Mouse (Mus musculus): ENCODE results near the gene Nek6.

Nek6 gene

DNA sequence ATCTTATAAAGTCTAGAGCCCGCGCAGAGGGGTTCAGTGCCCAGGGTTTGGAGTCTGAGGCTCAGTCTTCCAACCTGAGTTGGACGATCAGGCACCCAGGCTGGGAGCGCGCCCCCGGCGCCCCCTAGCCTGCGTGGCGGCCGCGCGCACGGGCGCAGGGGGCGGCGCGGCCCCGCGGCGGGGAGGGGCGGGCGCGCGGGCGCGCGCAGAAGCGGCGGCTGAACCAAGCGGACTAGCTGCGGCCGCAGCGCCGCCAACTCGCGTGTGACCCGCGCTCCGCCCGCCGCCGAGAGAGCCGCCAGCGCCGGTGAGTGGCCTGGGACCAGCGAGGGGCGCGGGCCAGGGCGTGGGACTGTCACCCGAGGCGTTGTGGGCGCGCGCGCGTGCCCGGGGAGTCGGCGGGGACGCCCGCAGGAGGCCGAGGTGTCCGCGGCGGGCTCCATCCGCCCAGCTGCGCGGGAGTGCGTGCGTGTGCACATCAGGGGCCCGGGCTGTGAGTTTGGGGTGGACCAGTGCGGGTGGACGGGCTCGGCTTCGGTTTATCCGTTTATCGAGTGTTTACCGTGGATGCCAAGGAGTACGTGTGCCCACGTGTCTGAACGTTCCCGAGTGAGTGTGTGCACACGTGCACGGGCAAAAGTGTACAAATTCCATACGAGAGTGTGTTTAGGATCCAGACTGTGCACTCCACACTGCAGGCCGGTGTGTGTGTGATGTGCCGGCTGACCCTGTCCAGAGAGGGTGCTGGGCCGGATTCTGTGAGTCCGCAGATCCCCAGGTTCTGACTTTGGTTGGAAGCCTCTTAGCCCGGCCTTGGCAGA is at the start of gene Nek6:
Gene Nek6 (plus strand): TSS at position 157 of the 821 bp plus-strand sequence.
- in situ Hi-C loops (cut with MboI; ENCODE audit: unreplicated experiment in 2 of 2) = no loop called here

DNA sequence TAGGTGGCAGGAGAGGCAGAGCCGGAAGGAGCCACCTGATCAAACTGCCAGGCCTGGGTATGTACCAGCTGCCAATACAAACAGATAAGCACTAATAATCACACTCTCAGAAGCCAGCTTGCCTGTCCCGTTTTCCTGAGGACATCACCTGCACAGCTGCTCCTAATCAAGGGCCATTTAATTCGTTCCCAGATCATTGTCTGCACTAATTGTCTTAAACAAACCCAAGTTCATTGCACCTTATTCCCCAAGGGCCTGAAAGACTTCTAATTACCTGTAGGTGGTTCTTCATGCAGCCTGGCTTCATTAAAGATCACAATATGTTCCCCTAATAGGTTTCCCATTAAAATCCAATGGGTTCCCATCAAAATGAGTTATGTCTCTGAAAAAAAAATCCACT is 49.1 kb upstream of the Nek6 start:
- in situ Hi-C loops (cut with MboI; ENCODE audit: unreplicated experiment in 2 of 2) = no loop called here

DNA sequence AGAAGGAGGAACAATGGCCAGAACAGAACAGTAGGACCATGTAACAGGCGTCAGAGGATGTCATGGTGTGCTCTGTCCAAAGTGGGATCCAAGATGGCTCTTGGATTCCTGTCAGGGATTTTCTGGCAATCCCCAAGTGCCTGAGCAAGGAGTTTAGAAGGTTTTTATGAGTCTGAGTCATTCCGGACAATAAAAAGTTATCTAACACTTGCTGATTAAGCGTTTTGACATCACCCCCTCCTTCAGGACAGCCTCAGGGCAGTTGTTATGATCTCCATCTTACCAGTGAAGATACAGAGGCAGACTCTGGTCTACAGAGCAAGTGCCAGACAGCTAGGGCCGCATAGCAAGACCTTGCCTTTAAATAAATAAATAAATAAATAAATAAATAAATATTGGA is 42.6 kb upstream of the Nek6 start:
- in situ Hi-C loops (cut with MboI; ENCODE audit: unreplicated experiment in 2 of 2) = no loop called here

DNA sequence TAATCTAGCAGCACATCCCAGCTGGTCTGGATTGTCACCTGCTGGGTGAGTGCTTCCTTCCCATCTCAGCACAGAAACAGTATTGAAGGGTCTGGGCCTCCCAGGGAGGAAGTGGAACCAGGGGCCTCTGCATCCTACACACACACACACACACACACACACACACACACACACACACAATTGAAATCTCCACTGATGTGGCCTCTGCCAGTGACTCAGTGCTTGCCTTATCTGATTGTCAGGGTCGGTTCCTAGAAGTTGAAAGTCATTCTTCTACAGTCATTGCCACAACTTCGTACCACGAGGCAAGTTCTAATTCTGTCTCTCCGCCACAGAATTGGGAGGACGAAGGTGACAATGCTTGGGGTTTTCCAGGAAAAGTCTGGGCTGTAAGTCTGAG is 39.7 kb upstream of the Nek6 start:
- in situ Hi-C loops (cut with MboI; ENCODE audit: unreplicated experiment in 2 of 2) = no loop called here

DNA sequence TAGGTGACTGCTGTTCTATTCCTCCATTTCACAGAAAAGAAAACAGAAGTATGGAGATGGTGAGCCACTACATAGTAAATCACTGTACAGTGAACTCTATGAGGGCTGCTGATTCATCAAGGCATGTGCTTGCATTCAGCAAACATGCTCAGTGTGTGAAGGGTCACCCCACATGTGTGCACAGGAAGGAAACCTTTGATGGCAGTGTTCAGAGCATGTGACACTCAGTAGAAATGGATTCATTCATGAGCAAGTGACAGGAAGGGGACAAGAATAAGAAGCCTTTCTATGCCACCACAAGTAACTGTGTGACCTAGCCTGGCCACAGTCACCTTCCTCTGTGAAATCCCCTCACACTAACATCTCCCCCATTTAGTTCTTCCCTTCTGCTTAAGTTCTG is 38.6 kb upstream of the Nek6 start:
- in situ Hi-C loops (cut with MboI; ENCODE audit: unreplicated experiment in 2 of 2) = no loop called here

DNA sequence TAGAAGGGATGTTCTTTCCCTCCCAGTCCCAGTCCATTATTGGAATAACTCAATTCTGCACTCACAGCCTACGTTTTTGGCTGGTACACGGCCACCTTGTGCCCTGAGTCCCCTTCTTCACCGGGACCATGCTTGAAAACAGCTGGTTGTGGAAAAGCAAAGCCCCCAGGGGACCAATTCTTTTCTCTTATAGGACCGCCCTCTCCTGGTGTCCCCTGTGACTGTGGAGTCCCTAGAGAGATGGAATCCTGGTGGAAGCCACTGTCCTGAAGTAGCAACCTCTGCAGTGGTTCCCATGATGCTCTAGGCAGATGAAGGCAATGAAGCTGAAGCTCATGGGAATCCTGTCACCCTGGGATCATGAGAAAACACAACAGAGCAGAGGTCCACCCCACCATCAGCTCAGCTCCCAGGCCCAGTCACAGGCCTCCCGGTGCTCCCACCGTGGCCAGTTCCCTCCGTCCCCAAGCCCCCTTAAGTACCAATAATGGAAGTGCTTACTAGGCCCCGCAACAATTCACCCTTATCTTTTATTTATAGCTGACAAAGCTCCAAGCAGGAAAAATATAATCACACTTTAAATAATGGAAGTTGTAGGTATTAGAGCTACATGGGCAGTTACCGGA is 34.5 kb upstream of the Nek6 start:
- in situ Hi-C loops (cut with MboI; ENCODE audit: unreplicated experiment in 2 of 2) = no loop called here

DNA sequence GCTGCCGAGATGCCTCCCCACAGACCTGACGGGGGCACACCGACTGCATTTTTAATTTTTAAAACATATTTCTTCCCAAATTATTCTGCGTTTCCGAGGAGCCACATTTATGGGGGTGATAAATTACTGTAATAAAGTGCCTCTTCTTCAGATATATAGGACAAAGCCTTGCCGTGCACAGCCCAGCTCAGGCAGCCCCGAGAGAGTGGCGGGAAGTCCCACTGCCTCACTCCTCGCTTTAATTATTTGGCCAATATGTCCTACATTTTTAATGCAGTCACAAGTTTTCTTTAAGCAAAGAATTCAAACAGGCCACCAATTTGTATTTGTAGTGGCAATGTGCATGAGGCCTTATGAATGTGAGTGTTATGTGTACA is 34.0 kb upstream of the Nek6 start:
- in situ Hi-C loops (cut with MboI; ENCODE audit: unreplicated experiment in 2 of 2) = no loop called here

DNA sequence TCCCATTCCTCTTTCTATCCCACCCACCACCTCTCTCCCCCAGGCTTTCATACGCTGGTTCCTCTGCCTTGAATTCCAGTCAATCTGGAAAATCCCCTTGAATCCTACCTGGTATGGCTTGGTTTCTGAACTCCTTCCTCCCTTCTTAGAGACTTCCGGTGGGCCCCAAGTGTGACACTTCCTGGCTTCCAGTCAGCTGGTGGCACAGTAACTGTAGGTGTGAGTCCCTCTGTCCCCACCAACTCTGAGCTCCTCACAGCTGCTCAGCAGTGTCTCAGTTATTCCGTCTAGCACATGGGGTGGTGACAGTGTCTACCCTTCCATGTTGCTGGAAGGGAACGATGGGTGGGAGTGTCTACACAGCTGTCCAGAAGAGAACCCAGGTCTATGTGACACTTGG is 32.8 kb upstream of the Nek6 start:
- in situ Hi-C loops (cut with MboI; ENCODE audit: unreplicated experiment in 2 of 2) = no loop called here

DNA sequence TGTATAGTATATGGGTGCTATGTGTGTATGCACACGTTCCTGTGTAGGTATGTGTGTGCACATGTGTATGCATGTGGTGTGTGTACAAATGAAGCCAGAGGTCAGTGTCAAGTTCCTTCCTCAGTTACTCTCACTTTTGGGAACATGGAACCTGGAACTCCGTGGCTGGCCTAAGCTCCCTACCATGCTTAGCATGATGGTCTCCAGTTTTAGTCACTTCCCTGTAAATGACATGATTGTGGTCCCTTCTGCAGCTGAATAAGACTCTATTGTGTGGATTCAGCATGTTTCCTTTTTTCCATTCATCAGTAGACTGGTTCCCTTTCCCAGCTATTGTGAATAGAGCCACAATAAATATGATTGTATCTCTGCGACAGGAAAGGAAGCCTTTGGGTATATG is 31.9 kb upstream of the Nek6 start:
- in situ Hi-C loops (cut with MboI; ENCODE audit: unreplicated experiment in 2 of 2) = no loop called here

DNA sequence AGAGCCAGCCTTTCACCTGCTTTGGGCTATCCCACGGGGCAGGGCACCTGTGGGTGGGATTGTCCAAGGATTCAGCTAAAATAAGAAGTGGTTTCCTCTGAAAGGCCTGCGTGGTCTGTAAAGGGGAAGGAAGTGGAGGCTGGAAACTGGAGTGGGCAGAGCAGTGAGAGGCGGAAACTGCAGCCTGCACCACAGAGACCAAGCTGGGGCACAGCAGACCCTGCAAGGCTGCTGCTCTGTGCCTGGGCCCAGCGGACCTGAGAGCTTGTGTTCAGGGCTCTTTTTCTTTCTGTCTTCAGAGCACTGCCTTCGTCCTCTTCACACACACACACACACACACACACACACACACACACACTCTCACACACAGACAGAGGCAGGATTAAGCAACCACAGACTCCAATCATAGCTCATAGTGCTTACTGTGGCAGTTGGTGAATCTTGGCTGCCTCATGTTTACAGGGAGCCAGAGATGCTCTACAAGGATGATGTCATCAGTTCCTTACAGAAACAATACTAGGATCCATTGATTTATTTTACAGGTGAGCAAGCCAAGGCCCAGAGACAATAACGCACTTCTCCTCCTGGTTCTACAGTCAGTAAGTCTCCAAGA is 30.2 kb upstream of the Nek6 start:
- in situ Hi-C loops (cut with MboI; ENCODE audit: unreplicated experiment in 2 of 2) = no loop called here

DNA sequence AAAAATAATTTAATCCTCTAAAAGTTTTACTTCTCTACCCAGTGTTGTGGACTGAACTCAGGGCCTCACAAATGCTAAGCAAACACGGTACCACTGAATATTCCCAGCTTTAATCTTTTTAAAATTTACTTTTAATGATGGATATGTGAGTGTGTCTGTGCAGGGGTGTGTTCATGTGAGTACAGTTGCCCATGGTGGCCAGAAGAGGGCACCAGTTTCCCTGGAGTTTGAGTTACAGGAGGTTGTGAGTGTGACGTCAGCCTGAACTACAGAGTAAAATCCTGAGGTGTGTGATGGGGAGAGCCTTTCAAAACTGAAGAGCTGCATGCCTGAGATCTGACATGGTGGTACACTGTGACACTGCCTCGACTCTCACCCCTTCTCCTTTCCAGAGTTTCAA is 29.3 kb upstream of the Nek6 start:
- in situ Hi-C loops (cut with MboI; ENCODE audit: unreplicated experiment in 2 of 2) = no loop called here

DNA sequence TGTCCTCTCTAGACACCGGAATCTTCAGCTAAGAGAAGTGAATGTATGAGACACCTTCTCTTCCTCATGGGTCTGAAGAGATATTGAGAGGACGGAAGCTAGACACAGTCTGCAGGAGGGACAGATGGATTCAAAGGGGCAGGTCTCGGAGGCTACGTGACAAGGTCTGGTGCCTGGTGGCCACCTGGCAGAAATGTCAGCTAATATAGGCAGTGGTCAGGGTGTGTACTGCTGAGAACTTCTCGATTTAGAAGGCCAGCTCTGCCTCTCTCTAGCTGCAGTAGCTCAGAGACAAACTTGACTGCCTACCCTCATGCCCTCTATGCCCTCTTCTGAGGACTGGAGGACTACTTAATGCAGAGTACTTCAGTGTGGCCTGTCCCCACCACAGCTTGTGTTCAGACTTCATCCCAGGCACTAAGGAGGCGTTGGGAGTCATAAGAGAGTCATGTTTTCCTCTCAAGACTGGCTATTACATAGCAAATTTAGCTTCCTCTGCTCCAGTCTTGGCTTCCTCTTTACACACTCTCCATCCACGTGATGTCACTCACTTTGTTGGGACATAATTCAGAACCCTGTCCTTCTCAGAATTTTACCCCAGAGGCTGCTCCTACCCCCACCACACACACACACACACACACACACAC is 28.3 kb upstream of the Nek6 start:
- in situ Hi-C loops (cut with MboI; ENCODE audit: unreplicated experiment in 2 of 2) = no loop called here

DNA sequence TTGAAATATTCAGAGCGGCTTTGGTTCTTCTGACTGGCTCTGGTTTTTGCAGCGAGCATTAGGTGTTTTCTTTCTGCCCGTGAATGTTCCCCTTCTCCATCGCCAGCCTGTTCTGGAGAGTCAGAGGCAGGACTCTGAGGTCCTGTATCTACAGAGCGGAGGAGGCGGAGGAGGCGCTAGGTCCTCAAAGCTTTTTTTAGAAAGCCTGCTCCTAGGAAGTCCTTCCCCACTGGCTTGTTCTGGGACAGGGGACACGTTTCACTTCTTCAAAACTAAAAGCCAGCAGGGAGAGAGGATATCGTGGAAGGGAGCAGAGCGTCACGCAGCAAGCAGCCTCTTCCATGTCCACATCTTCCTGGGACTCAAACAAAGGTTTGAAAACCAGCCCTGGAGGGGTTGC is 26.9 kb upstream of the Nek6 start:
- in situ Hi-C loops (cut with MboI; ENCODE audit: unreplicated experiment in 2 of 2) = no loop called here

DNA sequence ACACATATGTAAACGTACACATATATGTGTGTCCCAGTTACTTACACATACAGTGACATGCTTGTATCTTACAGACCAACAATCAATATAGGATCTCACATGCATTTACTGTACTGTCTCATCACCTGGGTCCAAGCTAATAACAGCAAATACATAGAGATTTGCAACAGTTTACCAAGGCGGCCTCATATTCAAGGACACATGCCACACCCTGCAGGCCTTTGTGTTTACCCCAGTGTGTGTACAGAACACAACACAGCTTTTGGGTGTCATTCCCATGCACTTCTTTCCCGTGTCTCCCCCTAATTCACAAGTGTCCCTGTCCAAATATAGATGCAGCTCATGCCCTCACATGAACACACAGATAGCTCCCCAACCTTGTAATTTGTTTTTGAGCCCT is 26.0 kb upstream of the Nek6 start:
- in situ Hi-C loops (cut with MboI; ENCODE audit: unreplicated experiment in 2 of 2) = no loop called here

DNA sequence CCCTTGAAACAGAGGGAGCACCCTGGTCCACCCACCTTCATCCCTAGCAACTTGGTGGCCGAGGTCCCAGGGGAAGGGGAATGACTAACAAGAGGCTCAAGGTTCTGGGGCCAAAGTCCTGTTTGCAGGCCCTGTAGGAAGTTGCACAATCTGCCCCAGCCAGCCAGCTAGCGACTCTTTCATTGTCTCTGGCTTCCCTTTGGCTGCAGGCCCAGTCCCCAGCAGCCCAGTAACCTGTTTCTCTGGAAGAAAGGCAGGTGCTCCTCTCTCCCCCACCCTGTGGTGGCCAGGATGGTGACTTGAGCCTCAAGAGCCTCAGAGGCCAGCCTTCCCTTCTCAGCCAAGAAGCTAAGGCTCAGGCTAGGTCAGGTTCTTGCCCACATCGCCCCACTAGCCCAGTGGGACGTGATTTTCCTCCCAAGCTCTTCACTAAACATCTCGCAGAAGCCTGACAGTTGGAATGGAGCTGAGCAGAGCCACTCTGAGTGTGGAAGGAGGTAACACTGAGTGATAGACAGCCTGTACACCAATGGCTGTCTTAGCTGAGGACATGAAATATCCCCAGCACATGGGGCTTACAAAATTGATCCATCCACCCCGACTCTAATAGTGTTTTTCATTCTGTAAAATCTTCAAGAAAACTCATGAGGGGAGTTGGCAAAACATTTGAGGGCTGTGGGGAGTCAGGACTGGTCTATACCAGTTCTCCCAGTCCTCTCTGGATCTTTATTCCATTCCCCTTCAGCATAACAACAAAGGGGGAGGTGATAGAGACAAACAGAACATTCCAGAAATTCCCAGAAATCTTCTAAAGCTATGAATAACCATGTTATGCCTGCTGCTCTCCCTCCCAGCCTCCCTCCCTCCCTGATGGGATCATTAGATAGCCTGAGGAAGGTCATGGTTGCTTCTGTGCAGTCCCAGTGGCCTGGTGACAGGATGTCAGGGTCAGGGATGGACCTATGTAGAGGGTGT is 25.2 kb upstream of the Nek6 start:
- in situ Hi-C loops (cut with MboI; ENCODE audit: unreplicated experiment in 2 of 2) = no loop called here

DNA sequence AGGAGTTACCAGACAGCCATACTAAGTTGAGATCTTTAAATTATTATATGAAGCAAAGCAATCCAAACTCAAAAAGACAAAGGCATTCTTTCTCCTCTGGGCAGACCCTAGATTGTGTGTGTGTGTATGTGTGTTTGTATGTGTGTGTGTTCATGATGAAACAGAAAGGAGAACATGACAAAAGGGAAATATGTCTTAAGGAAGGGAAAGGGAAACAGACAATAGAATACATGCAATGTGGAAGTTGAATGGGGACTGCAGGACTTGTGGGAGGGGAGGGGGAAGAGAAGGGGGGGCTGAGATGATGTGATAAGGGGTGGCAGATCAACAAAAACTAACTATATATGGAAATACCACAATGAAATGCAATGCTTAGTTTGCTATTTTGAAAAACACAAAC is 13.8 kb upstream of the Nek6 start:
- in situ Hi-C loops (cut with MboI; ENCODE audit: unreplicated experiment in 2 of 2) = no loop called here

DNA sequence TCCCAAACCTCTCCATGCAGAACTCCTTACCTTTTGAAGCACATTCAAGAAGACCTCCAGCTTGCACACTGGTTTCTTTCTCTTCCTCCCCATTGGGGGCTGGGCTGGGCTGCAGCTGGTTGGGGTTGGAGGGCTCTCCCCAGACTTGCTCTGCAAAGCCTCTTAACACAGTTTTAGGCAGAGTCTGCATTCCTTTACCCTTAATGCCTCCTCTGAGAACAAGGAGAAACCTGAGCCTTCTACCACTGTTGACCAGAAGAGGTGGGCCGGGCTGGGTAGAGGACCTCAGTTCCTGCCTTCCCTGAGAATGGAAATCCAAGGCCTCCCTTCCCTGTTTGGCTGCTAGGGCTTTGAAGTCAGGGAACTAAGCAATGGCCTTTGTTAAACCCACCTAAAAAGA is 9.8 kb upstream of the Nek6 start:
- in situ Hi-C loops (cut with MboI; ENCODE audit: unreplicated experiment in 2 of 2) = no loop called here

DNA sequence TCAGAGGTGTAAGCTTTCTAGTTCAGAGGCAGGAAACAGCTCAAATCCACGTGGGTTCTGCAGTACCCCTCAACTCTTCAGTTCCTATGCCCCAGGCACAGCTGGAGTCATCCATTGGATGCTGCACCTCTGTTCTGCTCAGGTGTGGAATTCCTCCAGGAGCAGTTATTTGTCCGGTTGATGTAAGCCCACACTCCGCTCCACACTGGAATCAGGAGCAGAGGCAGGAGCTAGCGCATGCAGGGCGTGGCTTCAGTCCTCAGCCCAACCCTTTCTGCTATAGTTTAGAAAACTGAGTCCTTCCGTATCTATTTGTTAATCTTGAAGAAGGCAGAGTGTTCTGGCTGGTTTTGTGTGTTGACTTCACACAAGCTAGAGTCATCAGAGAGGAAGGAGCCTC is 9.3 kb upstream of the Nek6 start:
- in situ Hi-C loops (cut with MboI; ENCODE audit: unreplicated experiment in 2 of 2) = no loop called here

DNA sequence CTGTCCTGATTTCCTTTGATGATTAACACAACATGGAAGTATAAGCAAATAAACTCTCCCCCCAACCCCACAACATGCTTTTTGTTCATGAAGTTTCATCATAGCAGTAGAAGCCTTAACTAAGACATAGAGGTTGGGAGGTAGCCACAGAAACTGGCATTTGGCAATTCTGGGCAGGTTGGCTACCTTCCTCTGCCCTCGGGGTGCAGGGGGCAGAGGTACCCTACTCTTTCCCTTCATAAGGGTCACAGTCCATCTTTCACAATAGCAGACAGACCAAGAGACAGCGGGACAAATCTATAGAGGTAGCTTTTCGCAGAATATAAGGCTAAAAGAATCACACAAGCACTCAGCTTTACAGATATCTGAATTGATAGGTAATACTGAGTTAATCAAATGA is 8.7 kb upstream of the Nek6 start:
- in situ Hi-C loops (cut with MboI; ENCODE audit: unreplicated experiment in 2 of 2) = no loop called here

DNA sequence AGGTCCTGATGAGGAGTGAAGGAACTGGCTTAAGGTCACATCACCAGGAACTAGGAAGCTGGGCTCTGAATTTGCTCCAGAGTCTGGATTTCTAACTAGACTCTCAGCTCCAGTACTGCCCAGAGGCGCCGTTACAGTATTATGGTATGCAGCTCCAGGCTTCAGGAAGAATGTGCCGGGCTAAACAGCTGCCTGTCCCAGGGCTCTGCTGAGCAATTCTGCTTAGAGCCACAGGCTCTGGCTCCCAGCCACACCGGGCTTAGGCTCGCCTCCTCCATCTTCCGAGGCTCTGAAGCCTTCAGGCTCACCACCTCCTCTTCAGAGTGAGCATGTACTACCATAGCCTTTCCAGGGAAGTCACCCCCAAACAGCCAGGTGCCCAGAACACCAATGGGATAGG is 7.1 kb upstream of the Nek6 start:
- in situ Hi-C loops (cut with MboI; ENCODE audit: unreplicated experiment in 2 of 2) = no loop called here

DNA sequence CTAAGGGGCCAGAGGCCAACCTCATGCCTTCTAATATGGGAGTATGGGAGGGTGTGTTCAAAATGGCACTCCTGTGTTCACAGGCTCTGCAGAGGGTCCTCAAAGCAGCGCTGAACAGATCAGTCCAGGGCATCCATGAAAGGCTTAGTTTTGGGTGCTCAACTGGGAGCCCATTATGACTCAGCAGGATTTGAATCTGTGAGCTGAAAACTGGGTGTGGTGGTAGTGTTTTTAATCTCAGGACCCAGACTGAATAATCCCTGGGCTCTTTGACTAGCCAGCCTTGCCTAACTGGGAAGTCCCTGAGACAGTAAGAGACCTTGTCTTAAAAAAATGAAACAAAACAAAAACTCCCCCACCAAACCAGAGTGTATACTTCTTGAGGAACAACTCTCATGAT is 4.3 kb upstream of the Nek6 start:
- in situ Hi-C loops (cut with MboI; ENCODE audit: unreplicated experiment in 2 of 2) = no loop called here

Measured in v-Abl transformed pro-B cells (cell line).